Comparison of ENCODE assay signal across 22 mouse cellular contexts in genomic region chr2:128543495-128543894, GRCm38 (mm10). TPM values are rescaled to one million over a fixed set of nuclear protein-coding genes. Genes with fewer than 3 reads are reported as not detected.
DNase-seq lines count a peak whose midpoint lies in the region; ATAC-seq and TF ChIP-seq lines count a peak whose summit lies in the region.
"Had no signal": no experiment of that assay in that cellular context is flagged by ENCODE, and none has a peak within 500 bp of the region (broad histone marks: within the 10 kb centered on the region; RNA-seq: fewer than 3 reads in every experiment).

No protein-coding gene starts in this region.

- 70% methylated on average over 8 of the region's 8 CpGs for WGBS in lung, embryonic 14.5 days
- 79% methylated on average over 8 of the region's 8 CpGs for WGBS in limb, embryonic 10.5 days
- WGBS in stomach, embryonic 16.5 days: 71% methylated on average over 8 of the region's 8 CpGs
- WGBS in midbrain, embryonic 14.5 days: 88% methylated on average over 8 of the region's 8 CpGs

- H3K36me3 ChIP-seq in lung, embryonic 14.5 days (ENCODE audit: insufficient read depth): no peaks in the 10 kb centered on the region
- no peaks in the 10 kb centered on the region for H3K36me3 ChIP-seq in limb, embryonic 10.5 days
- H3K36me3 ChIP-seq in stomach, embryonic 16.5 days (ENCODE audit: control insufficient read depth, insufficient read depth, low read length): no peaks in the 10 kb centered on the region
- no peaks in the 10 kb centered on the region for H3K36me3 ChIP-seq in midbrain, embryonic 14.5 days (ENCODE audit: control insufficient read depth, insufficient read depth, low read length)
- H3K36me3 ChIP-seq: liver, embryonic 13.5 days had no signal

- H3K4me2 ChIP-seq in lung, embryonic 14.5 days: no peak overlapping the region
- no peak overlapping the region for H3K4me2 ChIP-seq in stomach, embryonic 16.5 days (ENCODE audit: low read depth, low read length)
- H3K4me2 ChIP-seq in midbrain, embryonic 14.5 days (ENCODE audit: low read length): no peak overlapping the region
- H3K4me2 ChIP-seq: heart, embryonic 11.5 days; liver, embryonic 13.5 days had no signal

- H3K4me1 ChIP-seq in lung, embryonic 14.5 days (ENCODE audit: insufficient read depth): peaks cover 9% of the 10 kb centered on the region; the same call in 1 of the 2 replicates
- peaks cover 30% of the 10 kb centered on the region for H3K4me1 ChIP-seq in limb, embryonic 10.5 days
- peaks cover 10% of the 10 kb centered on the region for H3K4me1 ChIP-seq in stomach, embryonic 16.5 days (ENCODE audit: control insufficient read depth, insufficient read depth, low read length)
- H3K4me1 ChIP-seq in midbrain, embryonic 14.5 days (ENCODE audit: control insufficient read depth, insufficient read depth, low read length): no peaks in the 10 kb centered on the region

- no peaks in the 10 kb centered on the region for H3K9me3 ChIP-seq in lung, embryonic 14.5 days (ENCODE audit: low read depth, low read length)
- H3K9me3 ChIP-seq in limb, embryonic 10.5 days (replicated peaks): no peaks in the 10 kb centered on the region
- no peaks in the 10 kb centered on the region for H3K9me3 ChIP-seq in stomach, embryonic 16.5 days (replicated peaks; ENCODE audit: control insufficient read depth, low read length)
- no peaks in the 10 kb centered on the region for H3K9me3 ChIP-seq in midbrain, embryonic 14.5 days (ENCODE audit: control insufficient read depth, low read length)
- H3K9me3 ChIP-seq: liver, embryonic 13.5 days had no signal

- H3K9ac ChIP-seq in lung, embryonic 14.5 days: no peak overlapping the region
- no peak overlapping the region for H3K9ac ChIP-seq in stomach, embryonic 16.5 days (ENCODE audit: low read length)
- H3K9ac ChIP-seq in midbrain, embryonic 14.5 days (replicated peaks; ENCODE audit: low read length): no peak overlapping the region
- H3K9ac ChIP-seq: forebrain, postnatal 0 days; liver, embryonic 13.5 days had no signal

- no peak for ATAC-seq in lung, embryonic 14.5 days (ENCODE audit: insufficient read depth)
- ATAC-seq in common myeloid progenitor, adult 5-6 weeks (replicated peaks; ENCODE audit: low read depth, poor library complexity, severe bottlenecking): peak; percentile 24; the same call in 1 of the 2 replicates
- ATAC-seq in stomach, embryonic 16.5 days (ENCODE audit: insufficient read depth, low FRiP score): no peak
- no peak for ATAC-seq in midbrain, embryonic 14.5 days (ENCODE audit: low FRiP score, low TSS enrichment)
- ATAC-seq: forebrain, postnatal 0 days; midbrain, embryonic 16.5 days had no signal

- DNase-seq in lung, embryonic 14.5 days: peak; percentile 21
- DNase-seq in lung, postnatal 36 days: no peak
- DNase-seq in limb, embryonic 10.5 days (ENCODE audit: low spot score): no peak
- DNase-seq in midbrain, embryonic 14.5 days: no peak
- no peak for DNase-seq in testis, postnatal 14 days (ENCODE audit: low spot score)
- DNase-seq: adrenal gland, postnatal 25 days; cerebellum, postnatal 10 days; forebrain, postnatal 0 days; liver, embryonic 13.5 days; right cerebral cortex, postnatal 25 days; thymus, postnatal 36 days had no signal

- no peaks in the 10 kb centered on the region for H3K27me3 ChIP-seq in lung, embryonic 14.5 days (ENCODE audit: insufficient read depth, low read length)
- no peaks in the 10 kb centered on the region for H3K27me3 ChIP-seq in limb, embryonic 10.5 days (ENCODE audit: low read depth, poor library complexity, severe bottlenecking)
- no peaks in the 10 kb centered on the region for H3K27me3 ChIP-seq in stomach, embryonic 16.5 days (ENCODE audit: control insufficient read depth, insufficient read depth, low read length)
- no peaks in the 10 kb centered on the region for H3K27me3 ChIP-seq in midbrain, embryonic 14.5 days (ENCODE audit: control insufficient read depth, insufficient read depth, low read length)
- H3K27me3 ChIP-seq: liver, embryonic 13.5 days had no signal

- H3K27ac ChIP-seq in lung, embryonic 14.5 days (ENCODE audit: low read depth): peak overlapping the region; percentile 84
- H3K27ac ChIP-seq in limb, embryonic 10.5 days: peak overlapping the region; percentile 77
- H3K27ac ChIP-seq in stomach, embryonic 16.5 days (ENCODE audit: low read length): peak overlapping the region; percentile 14; the same call in 1 of the 2 replicates
- no peak overlapping the region for H3K27ac ChIP-seq in midbrain, embryonic 14.5 days (replicated peaks; ENCODE audit: low read depth, low read length)
- H3K27ac ChIP-seq: liver, embryonic 13.5 days; macrophage had no signal

- TF ChIP-seq CTCF in lung, embryonic 14.5 days (IDR thresholded peaks at IDR 0.05; ENCODE audit: low read depth): no peak

- H3K4me3 ChIP-seq in lung, embryonic 14.5 days (ENCODE audit: low read depth, low read length): no peak overlapping the region
- H3K4me3 ChIP-seq in limb, embryonic 10.5 days: no peak overlapping the region
- H3K4me3 ChIP-seq in stomach, embryonic 16.5 days (replicated peaks; ENCODE audit: low read length): no peak overlapping the region
- no peak overlapping the region for H3K4me3 ChIP-seq in midbrain, embryonic 14.5 days (replicated peaks; ENCODE audit: low read depth, low read length)
- H3K4me3 ChIP-seq: erythroblast, embryonic 14.5 days; liver, embryonic 13.5 days had no signal

RNA-seq across cellular contexts. Expression of gene Spdye4c, which starts 47.5 kb away (rescaled TPM):
- polyA plus RNA-seq in lung, embryonic 14.5 days (2014; fragmentation: Nextera tagmentation; extraction: Ambion mirVana): not detected in 2 replicates
- not detected in 2 replicates for total RNA-seq in common myeloid progenitor, adult 5-6 weeks (2017)
- polyA plus RNA-seq in limb, embryonic 10.5 days (2016; fragmentation: Nextera tagmentation; extraction: Ambion mirVana): not detected in 2 replicates
- polyA plus RNA-seq in stomach, embryonic 16.5 days (2015; fragmentation: Nextera tagmentation; extraction: Ambion mirVana): not detected in 2 replicates
- polyA plus RNA-seq in midbrain, embryonic 14.5 days (2014; fragmentation: Nextera tagmentation; extraction: Ambion mirVana): not detected in 2 replicates
- total RNA-seq: adrenal gland, postnatal 25 days; forebrain, postnatal 0 days; gastrocnemius, adult 8-10 months; heart, postnatal 25 days; left cerebral cortex, postnatal 10 days had no signal
- polyA plus RNA-seq: erythroblast, embryonic 14.5 days; forebrain, postnatal 0 days; heart, embryonic 11.5 days; kidney, embryonic 16.5 days; liver, embryonic 13.5 days; macrophage; midbrain, embryonic 16.5 days; neural tube, embryonic 11.5 days had no signal
